In the genomic region with DNA sequence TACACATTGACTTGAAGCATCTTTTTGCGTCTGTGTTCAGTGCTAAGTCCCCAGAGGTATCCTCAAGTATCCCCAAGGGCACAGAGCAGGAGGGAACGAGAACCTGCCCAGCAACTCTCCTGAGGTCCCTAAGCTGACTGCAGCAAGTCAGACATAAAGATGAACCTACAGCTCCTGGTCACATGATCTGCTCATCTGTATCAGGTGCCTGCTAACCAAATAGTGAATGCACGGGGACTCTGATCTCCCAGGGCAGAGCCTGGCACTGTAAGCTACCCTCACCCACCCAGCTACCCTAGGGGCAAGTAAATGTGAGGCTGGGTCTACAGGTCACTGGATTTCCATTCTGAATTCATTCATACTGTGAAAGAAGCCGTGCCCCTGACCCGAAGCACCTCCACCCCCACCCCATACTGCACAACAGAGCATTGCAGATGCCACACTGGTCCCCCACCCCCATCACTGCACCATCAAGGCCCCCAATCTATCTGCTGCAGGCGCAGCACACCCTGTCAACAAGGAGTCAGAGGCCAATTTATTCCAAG, we compare ENCODE assay signal across 10 mouse cellular contexts. TPM values are rescaled to one million over a fixed set of nuclear protein-coding genes. Genes with fewer than 3 reads are reported as not detected.
DNase-seq lines count a peak whose midpoint lies in the region; ATAC-seq lines count a peak whose summit lies in the region.
"Had no signal": no experiment of that assay in that cellular context is flagged by ENCODE, and none has a peak within 500 bp of the region (broad histone marks: within the 10 kb centered on the region; RNA-seq: fewer than 3 reads in every experiment).

No protein-coding gene starts in this region.

- H3K9ac ChIP-seq in heart, embryonic 14.5 days (ENCODE audit: low read length) = peak overlapping the region; percentile 96
- H3K9ac ChIP-seq in hindbrain, embryonic 12.5 days = peak overlapping the region; percentile 92
- H3K9ac ChIP-seq in midbrain, embryonic 15.5 days = peak overlapping the region; percentile 98

- 37% methylated on average over 6 of the region's 6 CpGs for WGBS in heart, embryonic 14.5 days
- 21% methylated on average over 6 of the region's 6 CpGs for WGBS in hindbrain, embryonic 12.5 days
- WGBS in midbrain, embryonic 15.5 days = 15% methylated on average over 6 of the region's 6 CpGs

- ATAC-seq in heart, embryonic 14.5 days (ENCODE audit: insufficient number of reproducible peaks, insufficient read depth, low FRiP score, low read depth) = no peak
- no peak for ATAC-seq in hindbrain, embryonic 12.5 days (ENCODE audit: low FRiP score)
- no peak for ATAC-seq in midbrain, embryonic 15.5 days (replicated peaks)

- no peak for DNase-seq in heart, adult 9 months (ENCODE audit: low spot score in 2 of 2)
- DNase-seq in frontal cortex, postnatal 10 days (ENCODE audit: low spot score in 2 of 2) = no peak
- no peak for DNase-seq in thymus, postnatal 4 days
- DNase-seq in adrenal gland, adult 8-10 months = no peak
- DNase-seq: gastrocnemius, postnatal 36 days had no signal

- H3K4me2 ChIP-seq in heart, embryonic 14.5 days (ENCODE audit: low read length) = peak overlapping the region; percentile 91
- H3K4me2 ChIP-seq in hindbrain, embryonic 12.5 days (replicated peaks) = peak overlapping the region; percentile 84
- H3K4me2 ChIP-seq in midbrain, embryonic 15.5 days = peak overlapping the region; percentile 91

- no peaks in the 10 kb centered on the region for H3K36me3 ChIP-seq in heart, embryonic 14.5 days (ENCODE audit: control insufficient read depth, insufficient read depth, low read length)
- no peaks in the 10 kb centered on the region for H3K36me3 ChIP-seq in hindbrain, embryonic 12.5 days
- H3K36me3 ChIP-seq in midbrain, embryonic 15.5 days (replicated peaks) = no peaks in the 10 kb centered on the region

- H3K9me3 ChIP-seq in heart, embryonic 14.5 days (ENCODE audit: control insufficient read depth, low read length) = no peaks in the 10 kb centered on the region
- H3K9me3 ChIP-seq in hindbrain, embryonic 12.5 days (replicated peaks) = no peaks in the 10 kb centered on the region
- H3K9me3 ChIP-seq in midbrain, embryonic 15.5 days = no peaks in the 10 kb centered on the region

- peaks cover 47 to 50% of the 10 kb centered on the region in 2 experiments for H3K4me1 ChIP-seq in heart, embryonic 14.5 days (ENCODE audit: control insufficient read depth in 2 of 2, insufficient read depth in 2 of 2, low read length in 2 of 2)
- peaks cover 3% of the 10 kb centered on the region; the same call in 1 of the 2 replicates for H3K4me1 ChIP-seq in brown adipose tissue, adult 24 weeks (ENCODE audit: control insufficient read depth, insufficient read depth, insufficient read length, low read length)
- H3K4me1 ChIP-seq in hindbrain, embryonic 12.5 days = peaks cover 66% of the 10 kb centered on the region
- H3K4me1 ChIP-seq in midbrain, embryonic 15.5 days = peaks cover 68% of the 10 kb centered on the region

- H3K27me3 ChIP-seq in heart, embryonic 14.5 days (ENCODE audit: control insufficient read depth, insufficient read depth, low read length) = peaks cover 6% of the 10 kb centered on the region
- peaks cover 37% of the 10 kb centered on the region for H3K27me3 ChIP-seq in hindbrain, embryonic 12.5 days
- no peaks in the 10 kb centered on the region for H3K27me3 ChIP-seq in midbrain, embryonic 15.5 days (replicated peaks)
- H3K27me3 ChIP-seq: Patski had no signal

- no peak overlapping the region for H3K27ac ChIP-seq in heart, embryonic 14.5 days (replicated peaks in 1 of 2; ENCODE audit: control insufficient read depth in 1 of 2, insufficient read depth in 1 of 2, low read depth in 2 of 2, low read length in 2 of 2)
- H3K27ac ChIP-seq in brown adipose tissue, adult 24 weeks (replicated peaks; ENCODE audit: low read depth, low read length) = no peak overlapping the region
- peak overlapping the region; percentile 92 for H3K27ac ChIP-seq in hindbrain, embryonic 12.5 days
- peak overlapping the region; percentile 97 for H3K27ac ChIP-seq in midbrain, embryonic 15.5 days

- peak overlapping the region; percentile 88 to 97 for H3K4me3 ChIP-seq in heart, embryonic 14.5 days (ENCODE audit: control insufficient read depth in 1 of 2, insufficient read depth in 1 of 2, low read depth in 1 of 2, low read length in 2 of 2)
- peak overlapping the region; percentile 77 for H3K4me3 ChIP-seq in brown adipose tissue, adult 24 weeks (ENCODE audit: insufficient read depth, low read depth, low read length)
- peak overlapping the region; percentile 86 for H3K4me3 ChIP-seq in hindbrain, embryonic 12.5 days
- peak overlapping the region; percentile 89 for H3K4me3 ChIP-seq in midbrain, embryonic 15.5 days

RNA-seq across cellular contexts. Expression of a gene that starts 1.9 kb away (rescaled TPM):
- polyA plus RNA-seq in heart, embryonic 14.5 days (2014; fragmentation: Nextera tagmentation; extraction: Ambion mirVana) = 13.3 and 16.7 TPM in 2 replicates
- polyA plus RNA-seq in brown adipose tissue, adult 24 weeks (2012; ENCODE audit: insufficient read depth, insufficient read length, missing spikeins) = 6.7 and 8.2 TPM in 2 replicates
- 49.1 and 53.8 TPM in 2 replicates for polyA plus RNA-seq in hindbrain, embryonic 12.5 days (2016; fragmentation: Nextera tagmentation; extraction: Ambion mirVana)
- polyA plus RNA-seq in midbrain, embryonic 15.5 days (2015; fragmentation: Nextera tagmentation; extraction: Ambion mirVana) = 134 and 135 TPM in 2 replicates
- total RNA-seq in adrenal gland, adult 8-10 months (2022) = 10 to 100 TPM in 3 of 4 experiments, 1 to 10 TPM in 1; 4.6 to 18.1 (median 14.3) TPM

RNA-seq across cellular contexts. Expression of a gene that starts 26.8 kb away (rescaled TPM):
- not detected in 2 replicates for polyA plus RNA-seq in heart, embryonic 14.5 days (2014; fragmentation: Nextera tagmentation; extraction: Ambion mirVana)
- not detected in 2 replicates for polyA plus RNA-seq in brown adipose tissue, adult 24 weeks (2012; ENCODE audit: insufficient read depth, insufficient read length, missing spikeins)
- not detected in 2 replicates for polyA plus RNA-seq in hindbrain, embryonic 12.5 days (2016; fragmentation: Nextera tagmentation; extraction: Ambion mirVana)
- 0.36 and 0.65 TPM in 2 replicates for polyA plus RNA-seq in midbrain, embryonic 15.5 days (2015; fragmentation: Nextera tagmentation; extraction: Ambion mirVana)
- not detected for total RNA-seq in adrenal gland, adult 8-10 months (2022)
- total RNA-seq: gastrocnemius, postnatal 36 days had no signal
- polyA plus RNA-seq: Patski had no signal

RNA-seq across cellular contexts. Expression of a gene that starts 32.9 kb away (rescaled TPM):
- 46.8 and 48.9 TPM in 2 replicates for polyA plus RNA-seq in heart, embryonic 14.5 days (2014; fragmentation: Nextera tagmentation; extraction: Ambion mirVana)
- polyA plus RNA-seq in brown adipose tissue, adult 24 weeks (2012; ENCODE audit: insufficient read depth, insufficient read length, missing spikeins) = 29.6 and 34.7 TPM in 2 replicates
- polyA plus RNA-seq in hindbrain, embryonic 12.5 days (2016; fragmentation: Nextera tagmentation; extraction: Ambion mirVana) = 48.0 and 48.8 TPM in 2 replicates
- polyA plus RNA-seq in midbrain, embryonic 15.5 days (2015; fragmentation: Nextera tagmentation; extraction: Ambion mirVana) = 53.9 and 57.8 TPM in 2 replicates
- total RNA-seq in adrenal gland, adult 8-10 months (2022) = 10 to 100 TPM; 52.8 to 65.8 (median 57.6) TPM

RNA-seq across cellular contexts. Expression of a gene that starts 42.1 kb away (rescaled TPM):
- polyA plus RNA-seq in heart, embryonic 14.5 days (2014; fragmentation: Nextera tagmentation; extraction: Ambion mirVana) = not detected in 2 replicates
- not detected in 2 replicates for polyA plus RNA-seq in brown adipose tissue, adult 24 weeks (2012; ENCODE audit: insufficient read depth, insufficient read length, missing spikeins)
- polyA plus RNA-seq in hindbrain, embryonic 12.5 days (2016; fragmentation: Nextera tagmentation; extraction: Ambion mirVana) = not detected in 2 replicates
- not detected in 2 replicates for polyA plus RNA-seq in midbrain, embryonic 15.5 days (2015; fragmentation: Nextera tagmentation; extraction: Ambion mirVana)
- total RNA-seq in adrenal gland, adult 8-10 months (2022) = not detected
- total RNA-seq: gastrocnemius, postnatal 36 days had no signal
- polyA plus RNA-seq: Patski had no signal

RNA-seq across cellular contexts. Expression of a gene that starts 50.6 kb away (rescaled TPM):
- not detected in 2 replicates for polyA plus RNA-seq in heart, embryonic 14.5 days (2014; fragmentation: Nextera tagmentation; extraction: Ambion mirVana)
- not detected in 2 replicates for polyA plus RNA-seq in brown adipose tissue, adult 24 weeks (2012; ENCODE audit: insufficient read depth, insufficient read length, missing spikeins)
- not detected in 2 replicates for polyA plus RNA-seq in hindbrain, embryonic 12.5 days (2016; fragmentation: Nextera tagmentation; extraction: Ambion mirVana)
- not detected in 2 replicates for polyA plus RNA-seq in midbrain, embryonic 15.5 days (2015; fragmentation: Nextera tagmentation; extraction: Ambion mirVana)
- total RNA-seq in adrenal gland, adult 8-10 months (2022) = not detected
- total RNA-seq: gastrocnemius, postnatal 36 days had no signal
- polyA plus RNA-seq: Patski had no signal

Comparison
In these comparisons a context has a peak if more than half of its experiments do, and no peak if none do; other contexts are left out.
1. H3K27ac ChIP-seq: peak in hindbrain, embryonic 12.5 days (single experiment) and midbrain, embryonic 15.5 days (single experiment); none in heart, embryonic 14.5 days (0 of 2) and brown adipose tissue, adult 24 weeks (single experiment).
2. Peak in every context shown above with its lines, with median percentiles within 50 percentile points of each other: H3K4me2 ChIP-seq, H3K4me3 ChIP-seq and H3K9ac ChIP-seq.